Mouse (Mus musculus): Measurements from ENCODE around the gene Hao1. TPM values are rescaled to one million over a fixed set of nuclear protein-coding genes. Genes with fewer than 3 reads are reported as not detected.

Hao1 gene
- polyA plus RNA-seq, 1 experiment from 2014 or later, result 0.08 TPM

- WGBS, result 15% methylated on average over 7 of the region's 7 CpGs
- Histone ChIP-seq H3K4me1 (peaks cover 4% of the 10 kb centered on the region; the same call in 1 of the 2 replicates), H3K4me3 (no peak overlapping the region), H3K36me3 (replicated peaks) (no peaks in the 10 kb centered on the region), H3K9ac (no peak overlapping the region), H3K27ac (no peak overlapping the region), H3K27me3 (replicated peaks) (no peaks in the 10 kb centered on the region), H3K4me2 (peak overlapping the region; percentile 41), H3K9me3 (no peaks in the 10 kb centered on the region)
- peak; percentile 63; the same call in 1 of the 2 replicates for ATAC-seq (replicated peaks)
Measured at GRCm38 (mm10) chr2:134456065-134456505, 98.1 kb downstream of the Hao1 start.

GRCm38 (mm10) chr2:134452748-134453147 lies 101.4 kb downstream of the Hao1 start:
- no peak overlapping the region for H3K4me3 ChIP-seq
- peaks cover 4% of the 10 kb centered on the region; the same call in 1 of the 2 replicates for H3K4me1 ChIP-seq
- no peaks in the 10 kb centered on the region for H3K27me3 ChIP-seq (replicated peaks)
- WGBS, result 82% methylated on average over 1 of the region's 1 CpGs
- H3K9me3 ChIP-seq, result no peaks in the 10 kb centered on the region
- H3K27ac ChIP-seq, result no peak overlapping the region
- H3K4me2 ChIP-seq, result no peak overlapping the region
- no peak for ATAC-seq (replicated peaks)
- H3K9ac ChIP-seq, result no peak overlapping the region
- no peaks in the 10 kb centered on the region for H3K36me3 ChIP-seq (replicated peaks)

DNA sequence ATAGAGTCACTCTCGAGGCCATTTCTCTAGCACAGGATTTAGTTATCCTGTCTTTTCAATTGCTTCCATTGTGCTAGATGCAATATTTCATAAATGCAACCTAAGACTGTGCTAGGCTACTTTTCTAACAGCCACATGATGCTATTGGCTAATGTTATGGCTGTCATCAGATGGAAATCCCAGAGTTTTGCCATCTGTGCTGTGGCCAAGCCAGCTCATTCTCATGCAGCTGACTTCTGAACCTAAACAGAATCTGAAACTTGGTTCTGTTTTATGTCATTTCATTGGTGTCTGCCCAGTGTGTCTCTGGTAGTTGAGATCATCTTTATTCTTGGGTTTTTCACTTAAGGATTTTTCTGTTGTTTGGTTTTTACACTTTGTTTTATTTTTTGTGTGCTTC lies 103.2 kb downstream of the Hao1 start:
- Histone ChIP-seq H3K27me3 (replicated peaks) (no peaks in the 10 kb centered on the region), H3K4me3 (no peak overlapping the region), H3K9me3 (no peaks in the 10 kb centered on the region), H3K4me2 (no peak overlapping the region), H3K9ac (no peak overlapping the region), H3K36me3 (replicated peaks) (no peaks in the 10 kb centered on the region), H3K4me1 (peaks cover under 1% of the 10 kb centered on the region; the same call in 1 of the 2 replicates), H3K27ac (no peak overlapping the region)
- 70% methylated on average over 1 of the region's 1 CpGs for WGBS
- ATAC-seq (replicated peaks), result no peak

Other genes with a start within 250 kb of the Hao1 start
- 116 and 136 TPM in 2 replicates for gene Tmx4, start 89.8 kb upstream of the Hao1 start, polyA plus RNA-seq (2015; fragmentation: Nextera tagmentation; extraction: Ambion mirVana)
- 36.6 and 38.0 TPM in 2 replicates for gene Plcb1, start 231.7 kb upstream of the Hao1 start, polyA plus RNA-seq (2015; fragmentation: Nextera tagmentation; extraction: Ambion mirVana)